Comparison of ENCODE assay signal across 13 mouse cellular contexts in genomic region chr7:62208529-62208928, GRCm38 (mm10).
DNase-seq lines count a peak whose midpoint lies in the region; ATAC-seq and TF ChIP-seq lines count a peak whose summit lies in the region.
"Had no signal": no experiment of that assay in that cellular context is flagged by ENCODE, and none has a peak within 500 bp of the region (broad histone marks: within the 10 kb centered on the region; RNA-seq: fewer than 3 reads in every experiment).

No protein-coding gene starts in this region.

- ATAC-seq in hindbrain, embryonic 13.5 days (ENCODE audit: low FRiP score) = no peak
- ATAC-seq in midbrain, embryonic 16.5 days = peak; percentile 48; the same call in 1 of the 2 replicates
- no peak for ATAC-seq in megakaryocyte-erythroid progenitor cell, adult 5-6 weeks (replicated peaks; ENCODE audit: low FRiP score, low TSS enrichment, poor library complexity, severe bottlenecking)
- ATAC-seq: inflammation-experienced regulatory T-cells, adult 6 months had no signal

- H3K9me3 ChIP-seq in forebrain, embryonic 10.5 days = peaks cover 12% of the 10 kb centered on the region
- H3K9me3 ChIP-seq in hindbrain, embryonic 13.5 days = no peaks in the 10 kb centered on the region
- 0 out of 2 replicates have a peak, but pooled peaks cover 3% of the 10 kb centered on the region for H3K9me3 ChIP-seq in midbrain, embryonic 16.5 days (replicated peaks; ENCODE audit: control insufficient read depth, low read length, poor library complexity, severe bottlenecking)

- peak overlapping the region; percentile 60 for H3K4me2 ChIP-seq in hindbrain, embryonic 13.5 days
- H3K4me2 ChIP-seq in midbrain, embryonic 16.5 days (ENCODE audit: low read length) = peak overlapping the region; percentile 42

- H3K27ac ChIP-seq in layer of hippocampus, adult 2 months = no peak overlapping the region
- H3K27ac ChIP-seq in forebrain, embryonic 10.5 days = no peak overlapping the region
- H3K27ac ChIP-seq in hindbrain, embryonic 13.5 days = no peak overlapping the region
- H3K27ac ChIP-seq in midbrain, embryonic 16.5 days (ENCODE audit: low read length) = no peak overlapping the region

- no peak for DNase-seq in layer of hippocampus, adult 2 months (ENCODE audit: low spot score in 2 of 2)
- DNase-seq in layer of hippocampus, adult 9-10 months (ENCODE audit: low spot score) = no peak
- no peak for DNase-seq in forebrain, embryonic 10.5 days (ENCODE audit: extremely low spot score, low spot score)
- DNase-seq in adrenal gland, postnatal 36 days = no peak
- DNase-seq in T-cell, adult 2 months (ENCODE audit: low spot score) = no peak
- DNase-seq: gastrocnemius, postnatal 25 days; lung, postnatal 10 days; spleen, adult 18-20 months; thymus, postnatal 4 days had no signal

- TF ChIP-seq CTCF in layer of hippocampus, adult 2 months (conservative IDR thresholded peaks at IDR 0.05) = no peak

- peak overlapping the region; percentile 57 for H3K4me3 ChIP-seq in layer of hippocampus, adult 2 months
- H3K4me3 ChIP-seq in forebrain, embryonic 10.5 days = peak overlapping the region; percentile 45
- H3K4me3 ChIP-seq in hindbrain, embryonic 13.5 days = peak overlapping the region; percentile 39
- peak overlapping the region; percentile 15 for H3K4me3 ChIP-seq in midbrain, embryonic 16.5 days (ENCODE audit: low read depth, low read length)

- peak overlapping the region; percentile 60; the same call in 1 of the 2 replicates for H3K9ac ChIP-seq in hindbrain, embryonic 13.5 days
- H3K9ac ChIP-seq in midbrain, embryonic 16.5 days (ENCODE audit: low read depth, low read length) = peak overlapping the region; percentile 0; the same call in 1 of the 2 replicates

- no peaks in the 10 kb centered on the region for H3K27me3 ChIP-seq in forebrain, embryonic 10.5 days (ENCODE audit: poor library complexity, severe bottlenecking)
- no peaks in the 10 kb centered on the region for H3K27me3 ChIP-seq in hindbrain, embryonic 13.5 days
- no peaks in the 10 kb centered on the region for H3K27me3 ChIP-seq in midbrain, embryonic 16.5 days (ENCODE audit: control insufficient read depth, insufficient read depth, low read depth, low read length)

- peaks cover 6% of the 10 kb centered on the region; the same call in 1 of the 2 replicates for H3K36me3 ChIP-seq in forebrain, embryonic 10.5 days (replicated peaks)
- peaks cover 13% of the 10 kb centered on the region for H3K36me3 ChIP-seq in hindbrain, embryonic 13.5 days
- H3K36me3 ChIP-seq in midbrain, embryonic 16.5 days (ENCODE audit: control insufficient read depth, insufficient read depth, low read length) = peaks cover 4% of the 10 kb centered on the region; the same call in 1 of the 2 replicates

- no peaks in the 10 kb centered on the region for H3K4me1 ChIP-seq in forebrain, embryonic 10.5 days
- no peaks in the 10 kb centered on the region; the same call in 1 of the 2 replicates for H3K4me1 ChIP-seq in hindbrain, embryonic 13.5 days (replicated peaks)
- H3K4me1 ChIP-seq in midbrain, embryonic 16.5 days (ENCODE audit: control insufficient read depth, insufficient read depth, low read length) = peaks cover 2% of the 10 kb centered on the region; the same call in 1 of the 2 replicates
